Mouse (Mus musculus): ENCODE measurements at regions not wholly inside any gene's neighbourhood (a gene's known extent, or its start where the extent isn't known, plus 50 kb on each side); places are given as distances from the start of the nearest gene placed in this dataset.

DNA sequence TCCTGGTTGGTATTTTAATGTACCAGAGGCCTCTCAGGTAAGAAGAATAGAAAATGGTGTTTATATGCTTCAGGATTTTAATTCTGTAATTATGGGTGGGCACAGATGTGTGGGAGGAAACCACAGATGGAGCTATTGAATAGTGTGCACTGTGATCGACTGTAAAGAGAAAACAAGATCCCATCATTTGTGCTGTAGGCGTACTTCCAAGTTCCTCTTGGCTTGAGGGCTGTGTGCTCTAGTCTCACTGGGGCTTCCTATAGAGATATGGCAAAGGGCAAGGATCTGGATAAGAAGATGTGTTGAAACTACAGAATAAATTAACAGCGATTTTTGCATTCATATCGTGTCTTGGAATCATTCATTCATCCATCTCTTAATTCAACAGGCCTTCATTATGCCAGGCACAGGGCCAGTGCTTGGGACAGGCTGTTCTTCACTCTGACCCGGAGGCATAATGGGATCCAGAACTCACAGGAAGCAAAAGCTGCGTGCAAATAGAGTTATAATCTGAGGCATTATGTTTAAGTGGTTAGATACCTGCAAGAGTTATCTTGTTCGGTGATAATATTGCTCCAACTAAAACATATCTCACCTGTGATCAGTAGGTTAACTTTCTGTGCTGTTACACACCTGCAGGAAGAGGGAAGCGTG is 336.7 kb downstream of the Hs3st3b1 start:
- ATAC-seq (replicated peaks in 1 of 2; ENCODE audit: insufficient read depth in 1 of 2, low FRiP score in 2 of 2, low TSS enrichment in 1 of 2, low read depth in 1 of 2, poor library complexity in 2 of 2, severe bottlenecking in 2 of 2) = no peak

GRCm38 (mm10) chr11:63620220-63620619 is 301.9 kb downstream of the Hs3st3b1 start:
- ATAC-seq (replicated peaks in 1 of 2; ENCODE audit: insufficient read depth in 1 of 2, low FRiP score in 2 of 2, low TSS enrichment in 1 of 2, low read depth in 1 of 2, poor library complexity in 2 of 2, severe bottlenecking in 2 of 2) = no peak

DNA sequence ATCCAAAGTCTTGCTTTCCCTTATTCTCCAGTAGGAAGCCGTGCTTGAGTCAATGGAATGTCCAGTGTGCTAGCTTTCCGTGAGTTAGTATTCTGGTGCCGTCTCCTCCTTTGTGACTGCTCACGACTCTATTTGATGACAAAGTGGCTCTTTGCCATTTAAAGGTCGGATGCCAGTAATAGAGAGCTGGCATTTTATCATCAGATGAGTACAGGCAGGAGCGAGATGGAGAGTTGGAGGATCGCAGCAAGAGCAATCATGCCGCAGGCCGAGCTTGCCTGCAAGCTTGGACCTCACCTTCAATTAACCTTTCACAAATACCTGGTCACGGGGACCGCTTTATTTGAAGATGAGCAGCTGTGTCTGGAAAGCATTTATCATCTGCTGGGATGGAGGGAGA is 291.8 kb downstream of the Hs3st3b1 start:
- ATAC-seq (replicated peaks in 1 of 2; ENCODE audit: insufficient read depth in 1 of 2, low FRiP score in 2 of 2, low TSS enrichment in 1 of 2, low read depth in 1 of 2, poor library complexity in 2 of 2, severe bottlenecking in 2 of 2) = no peak

DNA sequence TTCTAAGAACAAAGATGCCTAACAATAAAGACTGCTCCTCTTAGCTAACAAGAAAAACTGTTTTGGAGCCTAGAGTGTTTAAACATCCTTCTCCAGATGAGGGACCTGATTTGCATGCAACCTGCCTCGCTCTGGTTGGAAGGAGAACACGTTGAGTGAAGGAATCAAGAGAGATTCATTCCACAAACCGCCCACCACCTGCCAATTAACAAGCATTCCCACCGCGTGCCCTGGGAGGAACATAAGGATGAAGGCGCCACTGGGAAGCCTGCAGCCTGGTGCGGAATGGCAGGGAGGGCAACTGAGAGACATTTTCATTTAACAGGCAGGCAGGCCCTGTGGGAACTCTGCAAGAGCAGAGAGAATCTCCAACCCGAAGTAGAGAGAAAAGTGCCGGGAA is 265.0 kb downstream of the Hs3st3b1 start:
- no peak for ATAC-seq (replicated peaks in 1 of 2; ENCODE audit: insufficient read depth in 1 of 2, low FRiP score in 2 of 2, low TSS enrichment in 1 of 2, low read depth in 1 of 2, poor library complexity in 2 of 2, severe bottlenecking in 2 of 2)

DNA sequence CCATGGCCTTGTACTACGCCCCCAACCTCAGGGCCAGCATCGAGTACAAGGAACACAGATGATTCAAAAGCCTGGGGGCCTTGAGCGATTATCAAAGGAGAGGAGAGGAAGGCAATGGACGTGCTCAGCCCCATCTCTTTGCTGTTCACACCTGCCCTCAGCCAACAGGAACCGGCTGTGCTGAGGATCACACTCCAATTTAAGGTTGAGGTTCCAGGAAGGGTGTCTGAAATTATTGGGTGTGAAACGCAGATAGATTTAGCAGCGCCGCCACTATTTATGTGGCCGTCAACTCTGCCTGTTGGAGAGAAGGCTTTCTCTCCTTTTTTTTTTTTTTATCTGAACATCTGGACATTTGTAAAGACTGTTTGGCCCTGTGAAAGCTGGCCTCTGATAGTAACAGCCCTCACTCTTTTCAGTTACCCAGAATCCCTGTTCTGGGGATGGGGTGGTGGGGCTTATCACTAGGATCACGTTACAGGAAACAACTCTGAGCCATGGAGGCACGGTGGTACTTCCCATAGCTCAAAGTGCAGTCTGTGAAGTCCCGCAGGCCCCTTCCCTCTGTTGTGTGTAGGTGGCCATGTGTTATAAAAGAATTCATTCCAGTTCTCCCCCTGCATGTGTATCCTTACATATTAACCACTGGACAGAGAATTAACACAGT is 256.7 kb downstream of the Hs3st3b1 start:
- ATAC-seq (replicated peaks in 1 of 2; ENCODE audit: insufficient read depth in 1 of 2, low FRiP score in 2 of 2, low TSS enrichment in 1 of 2, low read depth in 1 of 2, poor library complexity in 2 of 2, severe bottlenecking in 2 of 2) = no peak

DNA sequence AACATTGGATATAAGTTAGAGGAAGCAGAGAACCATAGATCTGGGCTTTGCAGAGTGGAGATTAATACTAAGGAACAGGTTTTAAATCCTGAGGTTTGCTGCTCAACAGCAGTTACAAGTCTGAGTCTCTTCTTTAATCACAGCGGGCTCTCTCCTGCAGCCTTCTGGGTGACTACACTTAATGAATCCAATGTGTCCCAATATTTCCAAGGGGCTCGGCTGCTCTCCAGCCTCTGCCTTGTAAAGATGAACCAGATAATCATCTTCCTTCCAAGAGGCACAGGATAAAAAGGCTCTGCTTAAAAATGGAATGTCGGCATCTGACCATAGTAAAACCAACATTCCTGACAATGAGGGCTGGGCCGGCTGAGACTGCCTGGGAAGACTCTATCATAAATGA is 251.6 kb downstream of the Hs3st3b1 start:
- ATAC-seq (replicated peaks in 1 of 2; ENCODE audit: insufficient read depth in 1 of 2, low FRiP score in 2 of 2, low TSS enrichment in 1 of 2, low read depth in 1 of 2, poor library complexity in 2 of 2, severe bottlenecking in 2 of 2) = no peak

DNA sequence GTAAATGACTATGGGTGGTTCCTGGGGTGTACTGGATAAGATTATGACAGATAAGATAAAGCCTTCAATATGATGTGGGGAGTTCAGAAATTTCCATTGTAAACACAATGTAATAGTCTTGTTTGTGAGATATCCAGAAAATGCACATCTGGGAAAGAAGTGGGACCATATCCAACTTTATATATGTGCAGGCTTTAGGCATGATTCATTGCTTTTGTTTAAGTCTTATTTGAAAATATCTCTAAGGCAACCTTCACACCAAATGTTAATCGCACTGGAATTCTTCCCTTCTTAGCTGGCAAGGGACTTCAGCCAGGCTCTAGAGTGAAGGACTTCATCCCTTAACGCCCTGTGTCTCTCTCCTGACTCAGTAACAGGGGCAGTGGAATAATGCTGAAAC is 250.3 kb downstream of the Hs3st3b1 start:
- no peak for ATAC-seq (replicated peaks in 1 of 2; ENCODE audit: insufficient read depth in 1 of 2, low FRiP score in 2 of 2, low TSS enrichment in 1 of 2, low read depth in 1 of 2, poor library complexity in 2 of 2, severe bottlenecking in 2 of 2)

DNA sequence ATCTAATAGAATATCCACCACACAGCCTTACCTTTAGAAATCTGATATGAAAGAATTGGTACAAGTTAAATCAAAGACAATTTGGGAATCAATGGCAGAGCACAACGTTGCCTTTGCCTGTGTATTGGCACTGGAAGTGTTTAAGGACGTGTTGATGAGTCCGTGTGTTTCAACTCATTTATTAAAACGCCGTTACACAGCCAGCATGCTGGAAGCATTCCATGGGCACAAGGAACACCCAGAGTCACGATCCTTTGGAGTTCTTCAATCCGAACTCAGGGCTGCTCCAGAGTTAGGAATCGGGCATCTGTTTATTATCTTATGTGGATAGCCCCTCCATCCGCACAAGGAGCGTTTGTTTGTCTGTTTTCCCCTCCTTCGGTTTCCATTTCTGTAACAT is 244.2 kb downstream of the Hs3st3b1 start:
- no peak for ATAC-seq (replicated peaks in 1 of 2; ENCODE audit: insufficient read depth in 1 of 2, low FRiP score in 2 of 2, low TSS enrichment in 1 of 2, low read depth in 1 of 2, poor library complexity in 2 of 2, severe bottlenecking in 2 of 2)

DNA sequence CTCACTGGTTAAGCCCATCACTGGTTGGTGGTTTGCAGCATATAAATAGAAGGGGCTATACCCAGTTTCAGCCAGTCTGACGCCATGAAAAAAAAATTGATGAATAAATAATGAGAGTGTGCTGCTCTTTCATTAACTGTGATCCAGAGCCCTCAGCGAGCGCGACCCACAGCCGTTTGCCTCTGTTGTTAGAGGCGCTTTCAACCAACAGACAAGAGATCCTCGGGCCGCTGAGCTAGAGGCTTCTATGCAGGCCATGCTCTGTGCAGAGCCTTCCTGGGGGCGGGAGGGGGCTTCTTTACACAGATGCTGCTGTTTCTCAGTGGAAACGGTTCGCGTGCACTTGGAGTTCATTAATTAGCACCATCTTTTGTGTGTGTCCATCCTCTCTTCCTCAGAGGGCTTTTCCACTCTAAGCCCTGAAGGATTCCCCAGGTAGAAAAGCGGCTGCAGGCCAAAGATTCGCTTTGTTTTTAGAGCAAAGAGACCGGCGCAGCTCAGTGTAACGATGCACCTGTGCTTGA is 243.6 kb downstream of the Hs3st3b1 start:
- ATAC-seq (replicated peaks in 1 of 2; ENCODE audit: insufficient read depth in 1 of 2, low FRiP score in 2 of 2, low TSS enrichment in 1 of 2, low read depth in 1 of 2, poor library complexity in 2 of 2, severe bottlenecking in 2 of 2) = no peak

DNA sequence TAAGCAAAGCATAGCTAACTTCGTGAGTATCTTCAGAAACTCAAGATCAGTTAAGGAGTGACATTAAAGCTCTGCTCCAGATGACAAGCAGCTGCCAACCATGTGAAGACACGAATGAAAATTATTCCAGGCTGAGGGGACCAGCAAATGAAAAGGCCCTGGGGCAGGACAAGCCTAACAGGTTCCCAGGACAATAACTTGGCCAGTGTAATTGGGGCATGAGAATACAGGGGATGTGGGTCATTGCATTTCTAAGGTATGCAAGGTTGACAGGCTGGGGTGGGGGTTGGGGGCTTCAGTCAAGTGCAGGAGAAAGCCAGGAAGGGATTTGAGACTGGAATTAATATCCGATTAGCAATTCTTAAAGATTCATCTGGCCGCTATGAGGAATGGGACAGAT is 242.6 kb downstream of the Hs3st3b1 start:
- no peak for ATAC-seq (replicated peaks in 1 of 2; ENCODE audit: insufficient read depth in 1 of 2, low FRiP score in 2 of 2, low TSS enrichment in 1 of 2, low read depth in 1 of 2, poor library complexity in 2 of 2, severe bottlenecking in 2 of 2)

DNA sequence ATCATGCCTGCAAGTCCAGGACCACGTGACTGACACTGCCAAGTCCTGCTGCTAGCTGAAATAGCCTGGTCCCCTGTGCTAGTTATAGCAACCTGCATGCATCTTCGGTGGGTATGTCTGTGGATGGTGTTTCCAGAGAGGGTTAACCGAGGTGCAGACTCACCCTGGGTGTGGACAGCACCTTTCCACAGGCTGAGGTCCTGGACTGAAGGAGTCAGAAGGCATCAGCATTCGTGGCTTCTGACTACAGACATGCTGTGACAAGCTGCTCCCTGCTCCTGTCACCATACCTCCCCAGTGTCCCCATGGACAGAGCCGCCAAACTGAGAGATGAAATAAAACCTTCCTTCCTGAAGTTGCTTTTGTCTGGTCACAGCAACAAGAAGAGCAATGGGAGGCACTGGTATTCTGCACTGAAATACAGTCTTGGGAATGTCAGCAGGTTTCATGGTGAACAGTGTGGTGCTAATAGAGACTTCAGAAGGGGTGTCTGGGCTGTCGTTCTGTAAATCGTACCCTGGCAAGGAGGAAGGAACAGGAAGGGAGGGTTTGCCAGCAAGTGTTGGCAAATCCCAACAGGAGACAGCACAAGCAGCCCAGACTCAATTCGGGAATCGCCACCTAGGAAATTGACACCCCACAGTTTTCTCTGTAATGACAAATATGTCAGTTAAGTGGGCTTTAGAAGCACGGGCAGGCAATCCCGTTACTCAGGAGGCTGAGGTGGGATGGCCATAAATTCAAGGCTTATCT is 237.7 kb downstream of the Hs3st3b1 start:
- ATAC-seq (replicated peaks in 1 of 2; ENCODE audit: insufficient read depth in 1 of 2, low FRiP score in 2 of 2, low TSS enrichment in 1 of 2, low read depth in 1 of 2, poor library complexity in 2 of 2, severe bottlenecking in 2 of 2) = no peak

DNA sequence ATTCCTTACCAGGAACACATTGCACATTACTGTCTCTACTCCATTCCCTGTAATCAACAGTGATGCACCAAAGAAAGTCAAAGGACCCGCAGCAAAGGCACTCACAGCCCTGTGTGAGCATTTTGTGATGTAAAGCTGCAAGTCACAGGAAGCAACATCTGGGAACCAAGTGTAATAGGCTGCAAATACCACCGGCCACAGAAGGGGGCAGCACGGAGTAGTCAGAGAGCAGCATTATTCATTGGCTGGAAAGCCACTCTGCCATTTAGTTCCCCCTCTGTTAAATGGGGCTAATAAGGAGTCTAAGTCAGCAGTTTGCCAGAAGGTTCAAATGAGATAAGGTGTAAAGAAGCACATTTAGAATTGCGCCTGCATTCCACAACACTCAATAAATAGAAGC is 231.0 kb downstream of the Hs3st3b1 start:
- ATAC-seq (replicated peaks in 1 of 2; ENCODE audit: insufficient read depth in 1 of 2, low FRiP score in 2 of 2, low TSS enrichment in 1 of 2, low read depth in 1 of 2, poor library complexity in 2 of 2, severe bottlenecking in 2 of 2) = no peak

- ATAC-seq (replicated peaks in 1 of 2; ENCODE audit: insufficient read depth in 1 of 2, low FRiP score in 2 of 2, low TSS enrichment in 1 of 2, low read depth in 1 of 2, poor library complexity in 2 of 2, severe bottlenecking in 2 of 2) = no peak
These were observed 217.0 kb downstream of the Hs3st3b1 start for GRCm38 (mm10) chr11:63704995-63705580.

DNA sequence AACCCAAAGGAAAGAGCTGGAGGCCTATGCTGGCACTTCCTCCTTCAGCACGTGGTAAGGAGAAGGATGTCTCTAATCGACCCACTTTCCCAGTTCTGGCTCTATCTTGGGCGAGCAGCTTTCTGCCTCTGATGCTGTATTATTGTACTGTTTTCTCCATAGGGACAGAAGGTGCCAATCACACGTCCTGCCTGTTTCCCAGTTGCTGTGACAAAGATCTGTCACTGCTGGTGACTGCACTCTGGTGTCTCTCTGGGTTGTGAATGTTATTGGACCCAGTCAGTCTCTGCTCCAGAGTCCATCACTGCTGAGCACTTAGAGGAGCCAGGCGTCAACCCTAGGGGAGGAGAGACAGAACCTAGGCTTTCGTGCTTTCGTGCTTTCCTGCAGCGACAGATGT is 216.0 kb downstream of the Hs3st3b1 start:
- no peak for ATAC-seq (replicated peaks in 1 of 2; ENCODE audit: insufficient read depth in 1 of 2, low FRiP score in 2 of 2, low TSS enrichment in 1 of 2, low read depth in 1 of 2, poor library complexity in 2 of 2, severe bottlenecking in 2 of 2)

GRCm38 (mm10) chr11:63707093-63707492 is 215.0 kb downstream of the Hs3st3b1 start:
- no peak for ATAC-seq (replicated peaks in 1 of 2; ENCODE audit: insufficient read depth in 1 of 2, low FRiP score in 2 of 2, low TSS enrichment in 1 of 2, low read depth in 1 of 2, poor library complexity in 2 of 2, severe bottlenecking in 2 of 2)

GRCm38 (mm10) chr11:63708412-63708811 is 213.7 kb downstream of the Hs3st3b1 start:
- ATAC-seq (replicated peaks in 1 of 2; ENCODE audit: insufficient read depth in 1 of 2, low FRiP score in 2 of 2, low TSS enrichment in 1 of 2, low read depth in 1 of 2, poor library complexity in 2 of 2, severe bottlenecking in 2 of 2) = no peak

GRCm38 (mm10) chr11:63712053-63712864 is 209.8 kb downstream of the Hs3st3b1 start:
- ATAC-seq (replicated peaks in 1 of 2; ENCODE audit: insufficient read depth in 1 of 2, low FRiP score in 2 of 2, low TSS enrichment in 1 of 2, low read depth in 1 of 2, poor library complexity in 2 of 2, severe bottlenecking in 2 of 2) = no peak
